Mouse (Mus musculus) stomach, postnatal 0 days (tissue): ENCODE results near the gene Mfsd6l. TPM values are rescaled to one million over a fixed set of nuclear protein-coding genes. Genes with fewer than 3 reads are reported as not detected.

Experiments
- ATAC-seq: fragments of 200-750 bp; cut with Nextera tagmentation; 2 replicates; pipeline ENCODE4 v1.8.0; 2017; ENCODE audit not compliant: low FRiP score, low TSS enrichment
- DNase-seq: peaks from one replicate; pipeline ENCODE4 v3.0.0-alpha.2; 2016; ENCODE audit warnings: low spot score
- H3K27ac ChIP-seq: fragments of 300-500 bp; sonication (generic); replicated peaks from 2 replicates; pipeline ENCODE4 v1.5.1; 2014; ENCODE audit warnings: mild to moderate bottlenecking, control low read depth
- H3K27me3 ChIP-seq: fragments of 300-500 bp; sonication (generic); 2 replicates; pipeline ENCODE4 v1.6.1; 2014; ENCODE audit warnings: low read length; ENCODE audit not compliant: control insufficient read depth, insufficient read depth
- H3K36me3 ChIP-seq: fragments of 300-500 bp; sonication (generic); 2 replicates; pipeline ENCODE4 v1.6.1; 2014; ENCODE audit warnings: low read length, mixed read lengths; ENCODE audit not compliant: control insufficient read depth, insufficient read depth
- H3K4me1 ChIP-seq: fragments of 300-500 bp; sonication (generic); replicated peaks from 2 replicates; pipeline ENCODE4 v1.6.1; 2014; ENCODE audit warnings: antibody characterized with exemption; ENCODE audit not compliant: control insufficient read depth, insufficient read depth
- H3K4me2 ChIP-seq: fragments of 300-500 bp; sonication (generic); replicated peaks from 2 replicates; pipeline ENCODE4 v1.6.1; 2014; ENCODE audit warnings: low read depth, mild to moderate bottlenecking, control low read depth, moderate library complexity
- H3K4me3 ChIP-seq: fragments of 300-500 bp; sonication (generic); 2 replicates; pipeline ENCODE4 v1.5.1; 2014; ENCODE audit warnings: low read depth, low read length, control low read depth
- H3K9ac ChIP-seq: fragments of 300-500 bp; sonication (generic); 2 replicates; pipeline ENCODE4 v1.6.1; 2014; ENCODE audit warnings: mild to moderate bottlenecking, low read length, control low read depth, mixed read lengths
- H3K9me3 ChIP-seq: fragments of 300-500 bp; sonication (generic); 2 replicates; pipeline ENCODE4 v1.6.1; 2016; ENCODE audit warnings: low read length; ENCODE audit not compliant: control insufficient read depth
- CTCF ChIP-seq: IDR thresholded peaks from 2 replicates; pipeline ENCODE4 v1.5.1; 2016; ENCODE audit warnings: antibody characterized with exemption, low read depth, mild to moderate bottlenecking, moderate library complexity
- EP300 ChIP-seq: optimal IDR thresholded peaks from 2 replicates; pipeline ENCODE3; 2016; ENCODE audit warnings: antibody characterized with exemption
- WGBS: fragments of 180-500 bp; shearing (Covaris S2); extraction: QIAGEN DNeasy Blood & Tissue Kit; methylation state at CpG from one replicate; pipeline ENCODE4 v1.1.7; 2014; 5-methylcytosine and 5-hydroxymethylcytosine counted together
- polyA plus RNA-seq: library from polyadenylated mRNA; unstranded; fragments of >200 nt; fragmentation: Nextera tagmentation; extraction: Ambion mirVana; gene quantifications from 2 replicates; pipeline ENCODE4 v1.2.1, GENCODE M21; 2015

Mfsd6l gene
- polyA plus RNA-seq: 3.7 and 3.9 TPM in 2 replicates

GRCm38 (mm10) chr11:68555918-68556584, at the start of gene Mfsd6l:
TSS of gene Mfsd6l (plus strand) at chr11:68556186.
- 8% methylated on average over 37 of the region's 37 CpGs for WGBS
- Histone ChIP-seq H3K9ac (peak within 1 kb of the TSS; percentile 31), H3K27ac (peak within 1 kb of the TSS; percentile 45), H3K4me3 (peak within 1 kb of the TSS; percentile 36), H3K4me2 (peak within 1 kb of the TSS; percentile 57), H3K27me3 (no peaks in the 10 kb centered on the region), H3K9me3 (no peaks in the 10 kb centered on the region), H3K4me1 (no peaks in the 10 kb centered on the region), H3K36me3 (no peaks in the 10 kb centered on the region)
- ATAC-seq (peak; percentile 93), DNase-seq (peak; percentile 96)
- peak; percentile 84 for TF ChIP-seq CTCF
- TF ChIP-seq EP300: no peak

GRCm38 (mm10) chr11:68507246-68507645, 48.7 kb upstream of the Mfsd6l start:
- WGBS: 86% methylated on average over 7 of the region's 7 CpGs
- DNase-seq (no peak), ATAC-seq (no peak)
- Histone ChIP-seq H3K27ac (no peak overlapping the region), H3K4me3 (no peak overlapping the region), H3K9ac (no peak overlapping the region), H3K4me1 (no peaks in the 10 kb centered on the region), H3K9me3 (no peaks in the 10 kb centered on the region), H3K4me2 (no peak overlapping the region), H3K36me3 (no peaks in the 10 kb centered on the region), H3K27me3 (no peaks in the 10 kb centered on the region)
- TF ChIP-seq CTCF (no peak), EP300 (no peak)

DNA sequence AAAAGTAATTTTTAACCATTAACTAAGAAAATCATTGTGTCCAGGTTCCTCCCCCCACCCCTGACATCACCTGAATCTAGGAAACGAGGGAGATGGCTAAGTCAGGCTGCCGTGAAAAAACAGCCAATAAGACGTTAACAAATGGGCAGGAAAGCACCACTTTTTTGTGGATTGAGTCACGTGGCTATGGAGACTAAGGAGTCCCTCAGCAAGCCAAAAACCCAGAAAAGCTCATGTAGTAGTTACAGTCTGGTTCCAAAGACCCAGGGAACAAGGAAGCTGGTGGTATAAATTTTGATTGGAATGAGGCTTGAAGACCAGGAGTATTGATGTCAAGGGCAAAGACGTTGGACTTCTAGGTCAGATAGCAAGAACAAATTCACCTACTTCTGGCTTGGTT, 47.4 kb upstream of the Mfsd6l start:
- no peak overlapping the region for H3K27ac ChIP-seq
- ATAC-seq (no peak), DNase-seq (no peak)
- H3K9me3 ChIP-seq: no peaks in the 10 kb centered on the region
- WGBS: 67% methylated on average over 5 of the region's 5 CpGs
- no peak overlapping the region for H3K9ac ChIP-seq
- TF ChIP-seq EP300 (no peak), CTCF (no peak)
- H3K4me2 ChIP-seq: no peak overlapping the region
- H3K4me1 ChIP-seq: no peaks in the 10 kb centered on the region
- H3K4me3 ChIP-seq: no peak overlapping the region
- H3K27me3 ChIP-seq: no peaks in the 10 kb centered on the region
- H3K36me3 ChIP-seq: no peaks in the 10 kb centered on the region

DNA sequence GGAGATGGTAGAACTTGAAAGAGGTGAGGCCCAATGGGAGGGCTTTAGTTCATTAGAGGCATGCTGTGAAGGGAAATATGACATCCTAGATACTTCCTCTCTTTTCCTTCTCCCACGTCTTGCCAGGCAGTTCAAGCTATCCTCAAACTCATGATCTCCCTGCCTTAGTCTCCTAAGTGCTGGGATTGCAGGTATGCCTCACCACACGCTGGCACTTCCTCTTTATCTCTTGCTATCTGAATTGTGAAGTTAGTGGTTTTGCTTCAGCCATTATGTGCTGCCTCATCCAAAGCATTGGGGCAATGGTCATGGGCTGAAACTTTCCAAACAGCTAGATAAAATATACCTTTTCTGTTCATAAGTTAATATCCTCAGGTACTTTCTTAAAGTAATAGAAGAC, 46.8 kb upstream of the Mfsd6l start:
- H3K4me1 ChIP-seq: no peaks in the 10 kb centered on the region

GRCm38 (mm10) chr11:68513969-68514368, 42.0 kb upstream of the Mfsd6l start:
- Histone ChIP-seq H3K27me3 (no peaks in the 10 kb centered on the region), H3K27ac (no peak overlapping the region), H3K9me3 (no peaks in the 10 kb centered on the region), H3K4me2 (no peak overlapping the region), H3K4me1 (no peaks in the 10 kb centered on the region), H3K4me3 (no peak overlapping the region), H3K9ac (no peak overlapping the region), H3K36me3 (no peaks in the 10 kb centered on the region)
- TF ChIP-seq CTCF (no peak), EP300 (no peak)
- no peak for ATAC-seq
- WGBS: 44% methylated on average over 3 of the region's 3 CpGs
- no peak for DNase-seq

More for the DNA sequence above, 46.8 kb upstream of the Mfsd6l start:
- no peak for TF ChIP-seq EP300
- TF ChIP-seq CTCF: no peak
- H3K9me3 ChIP-seq: no peaks in the 10 kb centered on the region
- H3K4me2 ChIP-seq: no peak overlapping the region
- 75% methylated on average over 2 of the region's 2 CpGs for WGBS
- ATAC-seq (no peak), DNase-seq (no peak)
- H3K27ac ChIP-seq: no peak overlapping the region
- no peak overlapping the region for H3K4me3 ChIP-seq
- H3K27me3 ChIP-seq: no peaks in the 10 kb centered on the region
- H3K9ac ChIP-seq: no peak overlapping the region
- no peaks in the 10 kb centered on the region for H3K36me3 ChIP-seq

DNA sequence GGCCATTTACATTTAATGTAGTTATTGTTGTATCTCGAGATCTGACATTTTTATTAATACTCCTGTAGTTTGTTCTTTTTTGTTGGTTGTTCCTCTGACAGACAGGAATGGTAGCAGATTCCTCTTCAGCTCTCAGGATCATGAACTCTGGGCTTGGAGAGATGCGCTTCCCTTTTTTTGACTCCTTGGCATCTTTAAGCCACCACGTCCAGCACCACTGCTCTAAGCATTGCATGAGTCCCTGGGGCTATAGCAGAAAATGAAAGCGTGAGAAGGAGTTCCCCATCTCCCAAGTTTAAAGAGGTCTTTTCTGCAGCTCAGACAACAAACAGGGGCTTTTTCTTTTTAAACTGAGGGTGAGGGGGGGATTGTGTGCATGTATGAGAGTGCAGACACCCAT, 36.6 kb upstream of the Mfsd6l start:
- Histone ChIP-seq H3K9me3 (no peaks in the 10 kb centered on the region), H3K4me2 (no peak overlapping the region), H3K9ac (no peak overlapping the region), H3K27ac (no peak overlapping the region), H3K4me3 (no peak overlapping the region), H3K4me1 (no peaks in the 10 kb centered on the region), H3K27me3 (no peaks in the 10 kb centered on the region), H3K36me3 (no peaks in the 10 kb centered on the region)
- no peak for TF ChIP-seq CTCF
- no peak for TF ChIP-seq EP300
- WGBS: 89% methylated on average over 4 of the region's 4 CpGs
- ATAC-seq (no peak), DNase-seq (no peak)
